Mouse (Mus musculus) cerebellum, adult 8-10 months (tissue): ENCODE results near the gene Gm29049.
"Not testable (repeated sequence)": the region's sequence is repeated elsewhere in the genome, so short reads cannot be mapped to it uniquely, and the experiment has no call there.

ENCODE experiments used
- DNase-seq: peaks from one replicate; pipeline ENCODE4 v3.0.0; 2022

Gm29049 gene

DNA sequence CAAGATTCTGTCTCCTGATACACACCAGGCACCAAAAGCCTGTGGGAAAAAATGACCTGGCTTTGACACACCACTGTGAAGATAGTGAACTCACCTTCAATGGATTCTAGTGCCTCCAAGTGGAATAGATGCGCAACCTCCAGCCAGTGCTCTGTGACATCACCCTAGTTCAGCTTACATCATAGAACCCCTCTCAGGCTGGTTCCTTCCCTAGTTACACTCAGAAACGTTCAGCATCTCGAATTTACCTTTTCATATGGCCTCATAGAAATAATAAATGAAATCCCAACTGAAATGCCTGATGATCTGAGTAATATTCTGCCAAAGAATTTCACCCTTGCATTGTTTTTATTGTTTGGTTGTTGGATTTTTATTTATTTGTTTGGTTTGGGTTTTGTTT, at the start of gene Gm29049:
Gene Gm29049 (minus strand): TSS at position 101 of the 400 bp plus-strand sequence.
- DNase-seq = not testable (repeated sequence)
